Mouse (Mus musculus): ENCODE results near the gene Shmt2. TPM values are rescaled to one million over a fixed set of nuclear protein-coding genes. Genes with fewer than 3 reads are reported as not detected.

Gene Shmt2
- polyA plus RNA-seq, 1 experiment from 2014 or later, result 126 TPM

DNA sequence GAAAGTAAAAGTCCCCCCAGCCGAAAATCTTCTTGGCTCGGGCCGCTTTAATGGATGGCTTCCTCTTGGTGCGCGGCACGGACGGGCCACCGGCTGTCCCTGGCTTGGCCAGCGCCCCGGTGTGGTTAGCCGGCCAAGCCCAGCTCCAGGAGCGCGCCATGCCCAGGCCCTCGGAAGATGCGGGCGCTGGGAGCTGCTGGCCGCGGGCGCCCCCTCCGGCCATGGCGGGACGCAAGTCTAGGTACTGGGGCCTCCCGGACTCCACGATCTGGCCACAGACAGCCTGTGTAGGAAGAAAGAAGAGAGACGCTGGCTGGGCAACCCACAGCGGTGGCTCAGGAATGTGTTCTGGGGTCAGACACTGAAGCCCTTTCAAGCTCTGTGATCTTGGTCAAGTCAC is 4.4 kb upstream of the Shmt2 start:
- no peak overlapping the region for H3K27ac ChIP-seq
- DNase-seq (ENCODE audit: low spot score), result no peak

DNA sequence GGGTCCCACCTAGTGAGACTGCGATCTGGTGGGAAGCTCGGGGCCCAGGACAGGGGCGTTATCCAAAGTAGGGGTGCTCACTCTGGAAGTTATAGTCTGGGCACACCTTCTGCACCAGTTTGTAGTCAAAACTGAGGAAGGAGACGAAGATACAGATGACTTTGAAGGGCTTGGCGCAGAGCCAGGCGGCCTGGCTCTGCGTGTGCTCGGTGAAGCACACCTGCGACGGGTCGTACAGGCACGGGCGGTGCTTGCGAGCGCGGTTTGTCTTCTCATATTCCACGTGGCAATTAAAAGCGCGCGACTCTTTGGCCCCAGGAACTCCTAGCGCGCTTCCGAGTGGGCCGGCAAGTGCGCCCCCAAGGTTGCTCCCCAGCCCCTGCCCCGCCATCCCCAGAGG is 3.8 kb upstream of the Shmt2 start:
- WGBS, result 3% methylated on average over 26 of the region's 26 CpGs
- H3K4me3 ChIP-seq, result peak overlapping the region; percentile 47
- H3K27me3 ChIP-seq (ENCODE audit: insufficient read depth, poor library complexity, severe bottlenecking), result peaks cover 83% of the 10 kb centered on the region
- no peak overlapping the region for H3K27ac ChIP-seq
- DNase-seq (ENCODE audit: low spot score), result no peak
- peaks cover 49% of the 10 kb centered on the region for H3K4me1 ChIP-seq
- no peaks in the 10 kb centered on the region for H3K9me3 ChIP-seq
- H3K36me3 ChIP-seq, result no peaks in the 10 kb centered on the region

More for the DNA sequence above, 4.4 kb upstream of the Shmt2 start:
- H3K36me3 ChIP-seq, result no peaks in the 10 kb centered on the region
- WGBS, result under 1% methylated on average over 26 of the region's 26 CpGs
- peaks cover 90% of the 10 kb centered on the region for H3K27me3 ChIP-seq (ENCODE audit: insufficient read depth, poor library complexity, severe bottlenecking)
- H3K9me3 ChIP-seq, result no peaks in the 10 kb centered on the region
- H3K4me1 ChIP-seq, result peaks cover 43% of the 10 kb centered on the region
- peak overlapping the region; percentile 47 for H3K4me3 ChIP-seq

DNA sequence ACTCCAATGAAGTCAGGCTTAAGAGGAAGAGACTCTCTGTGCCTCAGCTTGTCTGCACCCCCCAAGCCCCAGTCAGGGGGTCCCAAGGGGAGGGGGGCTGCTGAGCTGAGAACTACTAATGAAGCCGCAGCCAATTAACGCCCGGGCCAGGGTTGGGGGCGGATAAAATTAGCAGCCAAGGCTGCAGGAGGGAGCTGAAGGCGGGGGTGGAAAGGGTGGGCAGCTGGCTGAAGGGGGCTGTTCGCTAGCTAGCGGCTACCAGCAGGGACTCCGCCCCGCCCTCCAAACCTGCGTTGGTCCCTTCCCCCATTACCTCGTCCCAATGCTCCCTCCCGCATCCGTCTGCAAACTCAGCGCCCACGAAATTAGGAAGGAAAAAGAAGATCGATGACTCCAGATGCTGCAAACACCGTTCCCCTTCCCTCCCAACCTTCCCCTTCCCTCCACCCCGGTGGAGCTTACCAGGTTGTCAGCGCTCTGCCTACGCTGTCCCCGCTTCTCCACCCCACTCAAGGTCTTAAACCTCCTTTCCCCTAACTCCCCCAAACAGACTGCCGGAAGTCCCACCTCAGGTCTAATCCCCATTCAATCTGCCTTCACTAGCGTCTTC is 2.5 kb upstream of the Shmt2 start:
- H3K27ac ChIP-seq, result no peak overlapping the region
- H3K4me3 ChIP-seq, result peak overlapping the region; percentile 27; the same call in 1 of the 2 replicates
- WGBS, result 1% methylated on average over 23 of the region's 23 CpGs
- peaks cover 52% of the 10 kb centered on the region for H3K4me1 ChIP-seq
- peaks cover 10% of the 10 kb centered on the region for H3K36me3 ChIP-seq
- H3K9me3 ChIP-seq, result no peaks in the 10 kb centered on the region
- no peak for DNase-seq (ENCODE audit: low spot score)
- H3K27me3 ChIP-seq (ENCODE audit: insufficient read depth, poor library complexity, severe bottlenecking), result peaks cover 70% of the 10 kb centered on the region

DNA sequence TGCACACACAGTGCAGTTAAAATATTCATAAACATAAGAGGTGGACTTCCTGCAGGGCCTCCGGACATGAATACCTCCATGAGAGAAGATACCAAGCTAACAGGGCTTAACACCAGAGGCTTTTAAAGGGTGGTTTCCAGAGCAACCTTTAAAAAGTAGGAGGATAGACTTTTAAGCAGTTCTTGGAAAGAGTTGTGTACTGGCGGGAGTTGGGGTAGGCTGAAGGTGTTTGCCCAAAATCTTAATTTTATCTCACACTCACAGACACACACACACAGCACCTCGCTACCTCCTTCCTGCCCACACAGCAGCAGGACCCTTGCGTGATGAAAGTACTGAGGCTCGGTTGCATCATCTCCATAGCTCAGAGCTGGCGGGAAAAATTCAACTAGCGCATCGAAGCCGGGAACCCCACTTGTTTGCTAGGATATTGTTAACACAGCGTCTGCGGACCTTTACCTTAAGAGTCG is 598 bp downstream of the Shmt2 start:
- H3K4me1 ChIP-seq, result peaks cover 50% of the 10 kb centered on the region
- H3K36me3 ChIP-seq, result peaks cover 40% of the 10 kb centered on the region
- peak; percentile 75 for DNase-seq (ENCODE audit: low spot score)
- peak overlapping the region; percentile 74 for H3K4me3 ChIP-seq
- no peaks in the 10 kb centered on the region for H3K9me3 ChIP-seq
- H3K27me3 ChIP-seq (ENCODE audit: insufficient read depth, poor library complexity, severe bottlenecking), result peaks cover 67% of the 10 kb centered on the region
- peak overlapping the region; percentile 85 for H3K27ac ChIP-seq
- WGBS, result 11% methylated on average over 12 of the region's 12 CpGs

DNA sequence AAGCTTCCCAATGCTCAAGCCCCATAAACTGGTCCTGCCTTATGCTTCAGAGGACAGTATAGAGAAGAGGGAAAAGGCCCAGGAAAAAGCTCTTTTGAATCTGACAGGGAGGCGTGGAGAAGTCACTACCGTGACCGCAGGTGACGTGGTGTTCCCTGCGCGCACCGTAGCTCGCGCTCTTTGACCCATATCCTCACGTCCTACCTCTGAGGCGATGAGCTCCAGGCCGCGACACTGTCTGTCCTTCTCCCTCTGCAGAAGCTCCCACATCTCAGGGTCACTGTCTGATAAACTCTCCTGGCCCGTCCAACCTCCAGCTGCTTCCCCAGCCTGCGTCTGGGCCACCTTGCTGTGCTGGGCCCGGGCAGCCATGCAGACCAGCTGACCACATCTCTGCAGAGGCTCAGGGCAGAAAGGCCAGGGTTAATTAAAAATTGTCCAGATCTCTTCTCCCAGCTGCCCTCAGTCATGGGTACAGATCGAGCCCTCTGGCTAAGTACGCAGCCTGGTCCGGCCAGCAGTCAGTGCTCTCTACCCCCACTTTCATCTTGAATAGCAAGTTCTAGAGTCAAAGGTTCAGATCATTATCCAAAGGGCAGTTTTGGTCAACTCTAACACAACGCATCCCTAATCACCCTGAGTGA is 1.4 kb downstream of the Shmt2 start:
- Histone ChIP-seq H3K27ac (peak overlapping the region; percentile 85; the same call in 1 of the 2 replicates), H3K4me1 (peaks cover 50% of the 10 kb centered on the region), H3K27me3 (ENCODE audit: insufficient read depth, poor library complexity, severe bottlenecking) (peaks cover 66% of the 10 kb centered on the region), H3K9me3 (no peaks in the 10 kb centered on the region), H3K4me3 (peak overlapping the region; percentile 74), H3K36me3 (peaks cover 40% of the 10 kb centered on the region)
- DNase-seq (ENCODE audit: low spot score), result no peak
- 76% methylated on average over 20 of the region's 20 CpGs for WGBS

DNA sequence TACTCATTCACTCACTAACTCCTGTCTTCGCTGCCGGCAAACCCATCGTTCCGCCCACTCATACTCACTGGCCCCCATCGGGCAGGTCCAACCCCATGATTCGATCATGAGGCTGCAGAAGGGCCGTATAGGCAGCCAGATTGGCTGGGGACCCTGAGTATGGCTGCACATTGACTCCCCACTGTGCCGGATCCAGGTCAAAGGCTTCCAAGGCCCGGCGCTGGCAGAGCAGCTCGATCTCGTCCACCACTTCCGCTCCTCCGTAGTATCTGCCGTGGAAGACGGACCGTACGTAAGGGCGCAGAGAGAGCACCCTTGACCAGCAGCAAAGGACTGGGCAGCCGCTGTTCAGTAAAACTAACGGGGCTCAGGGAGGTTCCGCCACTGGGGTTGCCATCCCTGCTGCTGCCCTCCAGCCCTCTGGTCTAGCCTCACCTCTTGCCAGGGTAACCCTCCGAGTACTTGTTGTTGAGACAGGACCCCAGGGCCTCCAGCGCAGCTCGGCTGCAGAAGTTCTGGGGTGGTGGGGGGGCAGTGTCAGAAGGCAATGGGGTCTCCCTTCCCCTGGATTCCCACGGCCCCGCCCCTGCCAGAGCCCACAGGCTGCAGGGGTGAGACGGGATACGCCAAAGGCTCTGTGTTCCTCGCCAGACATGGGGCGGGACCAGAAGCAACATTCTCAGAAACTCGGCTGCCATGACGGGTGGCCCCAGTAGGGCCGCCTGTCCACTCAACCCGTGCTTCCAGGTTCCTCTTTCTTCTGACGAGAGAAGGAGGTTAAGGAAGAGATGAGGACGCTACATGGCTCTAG is 2.1 kb downstream of the Shmt2 start:
- 92% methylated on average over 37 of the region's 37 CpGs for WGBS
- Histone ChIP-seq H3K36me3 (peaks cover 40% of the 10 kb centered on the region), H3K4me3 (no peak overlapping the region), H3K27me3 (ENCODE audit: insufficient read depth, poor library complexity, severe bottlenecking) (peaks cover 66% of the 10 kb centered on the region), H3K9me3 (no peaks in the 10 kb centered on the region), H3K27ac (no peak overlapping the region), H3K4me1 (peaks cover 55% of the 10 kb centered on the region)
- DNase-seq (ENCODE audit: low spot score), result no peak

DNA sequence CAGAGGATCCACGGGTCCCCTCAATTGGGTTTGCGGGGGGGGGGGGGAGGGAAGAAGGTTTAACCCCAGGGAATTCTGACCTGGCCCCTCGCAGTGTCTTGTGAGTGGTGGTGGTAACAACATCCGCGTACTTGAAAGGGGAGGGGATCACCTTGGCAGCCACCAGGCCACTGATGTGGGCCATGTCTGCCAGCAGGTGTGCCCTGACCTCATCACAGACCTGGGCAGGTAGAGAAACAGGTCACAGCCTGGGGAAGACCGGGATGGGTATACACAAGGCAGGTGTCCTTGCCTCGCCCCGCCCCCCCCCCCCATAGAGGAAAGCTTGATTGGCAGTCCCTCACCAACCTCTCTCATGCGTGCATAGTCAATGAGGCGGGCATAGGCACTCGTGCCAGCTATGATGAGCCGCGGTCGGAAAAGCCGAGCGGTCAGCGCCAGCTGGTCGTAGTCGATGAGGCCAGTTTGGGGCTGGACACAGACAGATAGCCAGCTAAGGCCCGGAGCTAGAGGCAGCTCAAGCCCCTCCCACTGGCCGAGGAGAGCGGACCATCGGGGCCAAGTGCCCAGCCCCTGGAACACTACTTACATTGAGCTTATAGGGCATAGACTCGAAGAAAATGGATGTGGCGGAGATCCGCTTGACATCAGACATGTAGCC is 3.1 kb downstream of the Shmt2 start:
- DNase-seq (ENCODE audit: low spot score), result no peak
- Histone ChIP-seq H3K4me3 (no peak overlapping the region), H3K4me1 (peaks cover 56% of the 10 kb centered on the region), H3K27ac (no peak overlapping the region), H3K9me3 (no peaks in the 10 kb centered on the region), H3K27me3 (ENCODE audit: insufficient read depth, poor library complexity, severe bottlenecking) (peaks cover 66% of the 10 kb centered on the region), H3K36me3 (peaks cover 40% of the 10 kb centered on the region)
- 92% methylated on average over 26 of the region's 26 CpGs for WGBS

DNA sequence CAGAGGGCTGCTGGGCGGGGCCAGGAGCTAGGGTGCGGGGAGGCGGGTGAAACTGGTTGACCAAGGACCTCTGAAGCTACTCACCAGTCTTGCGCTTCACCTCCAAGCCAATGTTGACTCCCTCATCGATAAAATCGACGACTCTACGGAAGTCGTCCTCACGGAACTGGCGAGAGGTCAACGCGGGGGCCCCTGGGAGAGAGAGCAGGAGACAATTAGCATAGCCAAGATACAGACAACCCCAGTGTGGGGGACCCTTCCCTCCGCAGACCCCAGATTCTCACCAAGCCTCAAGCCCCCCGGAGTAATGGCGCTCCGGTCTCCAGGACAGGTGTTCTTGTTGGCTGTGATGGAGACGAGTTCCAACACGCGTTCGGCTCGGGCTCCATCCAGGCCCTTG is 4.3 kb downstream of the Shmt2 start:
- Histone ChIP-seq H3K9me3 (no peaks in the 10 kb centered on the region), H3K4me3 (no peak overlapping the region), H3K27me3 (ENCODE audit: insufficient read depth, poor library complexity, severe bottlenecking) (peaks cover 67% of the 10 kb centered on the region), H3K4me1 (peaks cover 69% of the 10 kb centered on the region), H3K36me3 (peaks cover 40% of the 10 kb centered on the region), H3K27ac (no peak overlapping the region)
- DNase-seq (ENCODE audit: low spot score), result no peak
- WGBS, result 87% methylated on average over 22 of the region's 22 CpGs

DNA sequence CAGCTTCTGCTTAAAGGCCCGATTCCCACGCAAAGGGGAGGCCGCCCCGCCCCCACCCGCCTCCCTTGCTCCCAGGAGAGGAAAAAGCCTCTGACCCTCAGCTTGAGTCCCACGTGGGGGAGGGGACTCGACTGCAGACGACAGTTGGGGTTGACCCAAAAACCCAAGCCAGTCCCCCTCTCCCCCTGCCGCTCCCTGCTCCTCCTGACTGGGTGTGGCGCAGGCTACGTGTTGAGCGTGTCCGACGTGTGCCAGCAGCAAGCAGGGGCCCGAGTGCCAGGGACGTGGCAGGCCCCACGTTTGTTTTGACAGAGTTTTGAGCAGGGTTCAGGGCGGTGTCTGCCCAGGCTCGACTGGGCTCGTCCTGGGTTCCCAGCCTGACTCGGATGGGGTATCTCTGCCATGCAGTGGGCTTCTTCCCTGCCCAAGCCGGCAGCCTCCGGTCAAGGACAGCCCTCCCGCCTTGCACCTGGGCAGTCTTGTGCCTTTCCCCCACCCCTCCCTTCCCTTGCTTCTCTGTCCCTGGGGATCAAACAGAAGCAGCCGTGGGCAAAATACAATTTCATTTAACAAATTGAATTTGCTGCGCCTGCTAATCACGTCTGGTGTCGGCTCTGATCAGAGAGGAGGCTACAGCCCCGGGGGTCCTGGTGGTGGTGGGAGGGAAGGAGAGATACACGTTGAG is 5.5 kb downstream of the Shmt2 start:
- Histone ChIP-seq H3K4me3 (peak overlapping the region; percentile 49), H3K27ac (peak overlapping the region; percentile 75), H3K4me1 (peaks cover 76% of the 10 kb centered on the region), H3K9me3 (no peaks in the 10 kb centered on the region), H3K27me3 (ENCODE audit: insufficient read depth, poor library complexity, severe bottlenecking) (peaks cover 74% of the 10 kb centered on the region), H3K36me3 (peaks cover 40% of the 10 kb centered on the region)
- DNase-seq (ENCODE audit: low spot score), result no peak
- 5% methylated on average over 30 of the region's 30 CpGs for WGBS

DNA sequence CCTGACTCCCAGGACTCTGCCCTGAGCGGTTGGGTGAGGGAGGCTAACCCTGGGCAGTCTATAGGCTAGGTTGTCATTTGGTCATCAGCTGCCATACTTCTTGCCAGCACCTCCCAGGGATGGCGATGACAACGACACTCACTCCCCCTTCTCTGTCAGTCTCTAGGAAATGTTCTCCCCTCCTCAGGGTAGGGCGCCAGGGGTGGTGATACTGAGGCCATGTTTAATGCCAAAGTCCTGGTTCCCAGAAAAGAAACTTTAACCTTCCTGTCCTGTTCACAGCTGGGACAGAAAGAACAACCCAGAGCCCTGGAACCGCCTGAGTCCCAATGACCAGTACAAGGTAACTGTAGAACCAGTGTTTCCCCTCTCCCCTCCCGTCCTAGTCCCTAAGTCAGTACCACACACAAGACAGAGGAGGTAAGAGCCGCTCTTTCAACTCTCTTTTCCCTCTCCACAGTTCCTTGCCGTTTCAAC is 6.2 kb downstream of the Shmt2 start:
- WGBS, result 18% methylated on average over 8 of the region's 8 CpGs
- H3K4me3 ChIP-seq, result peak overlapping the region; percentile 49
- peaks cover 40% of the 10 kb centered on the region for H3K36me3 ChIP-seq
- peaks cover 76% of the 10 kb centered on the region for H3K4me1 ChIP-seq
- peaks cover 81% of the 10 kb centered on the region for H3K27me3 ChIP-seq (ENCODE audit: insufficient read depth, poor library complexity, severe bottlenecking)
- no peak for DNase-seq (ENCODE audit: low spot score)
- peak overlapping the region; percentile 75 for H3K27ac ChIP-seq
- no peaks in the 10 kb centered on the region for H3K9me3 ChIP-seq

DNA sequence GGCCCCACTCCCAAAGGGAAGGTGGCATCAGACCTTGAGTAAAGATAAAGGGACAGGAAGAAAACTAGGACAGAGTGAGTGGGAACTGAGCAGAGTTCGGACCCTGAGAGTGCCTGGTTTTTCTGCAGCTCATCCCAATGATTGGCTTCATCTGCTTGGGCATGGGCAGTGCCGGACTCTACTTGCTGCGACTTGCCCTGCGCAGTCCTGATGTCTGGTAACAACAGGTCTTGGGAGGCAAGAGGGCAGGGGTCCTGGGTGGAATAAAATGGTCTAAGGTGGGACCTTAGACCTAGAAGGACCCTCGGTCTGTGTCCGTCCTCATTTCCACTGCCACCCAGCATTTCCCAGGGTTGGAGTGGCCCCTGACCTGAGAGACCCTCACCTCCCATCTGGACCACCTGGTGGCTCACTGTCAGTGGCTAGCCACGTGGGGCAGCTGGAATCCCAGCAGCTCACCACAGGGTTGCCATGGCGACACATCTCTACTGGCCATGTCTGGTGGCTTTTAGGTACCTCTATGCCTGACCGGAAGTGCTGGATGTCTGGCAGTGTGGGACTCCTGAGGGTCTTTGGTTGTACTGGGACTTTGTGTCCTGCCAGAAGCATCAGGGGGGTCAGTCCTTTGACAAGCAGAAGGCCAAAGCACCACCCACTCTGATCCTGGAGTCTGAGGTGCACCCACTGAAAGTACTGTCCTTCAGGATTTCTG is 6.8 kb downstream of the Shmt2 start:
- Histone ChIP-seq H3K9me3 (no peaks in the 10 kb centered on the region), H3K36me3 (peaks cover 36% of the 10 kb centered on the region), H3K4me3 (peak overlapping the region; percentile 49; the same call in 1 of the 2 replicates), H3K27ac (peak overlapping the region; percentile 75), H3K27me3 (ENCODE audit: insufficient read depth, poor library complexity, severe bottlenecking) (peaks cover 87% of the 10 kb centered on the region), H3K4me1 (peaks cover 76% of the 10 kb centered on the region)
- WGBS, result 36% methylated on average over 9 of the region's 9 CpGs
- no peak for DNase-seq (ENCODE audit: low spot score)
